Mouse (Mus musculus): ENCODE results near the gene D1Pas1.

D1Pas1 gene

GRCm38 (mm10) chr1:186967201-186967812, at the start of gene D1Pas1:
TSS of gene D1Pas1 (plus strand) at chr1:186967416.
- no peak for DNase-seq (ENCODE audit: low spot score)

- no peak for DNase-seq (ENCODE audit: low spot score)
Measured at GRCm38 (mm10) chr1:186922489-186923370, 44.5 kb upstream of the D1Pas1 start.

- DNase-seq (ENCODE audit: low spot score): no peak
Measured at GRCm38 (mm10) chr1:186924027-186924426, 43.2 kb upstream of the D1Pas1 start.

- DNase-seq (ENCODE audit: low spot score): no peak
Measured at GRCm38 (mm10) chr1:186925411-186925810, 41.8 kb upstream of the D1Pas1 start.

- no peak for DNase-seq (ENCODE audit: low spot score)
Measured at GRCm38 (mm10) chr1:186926316-186926949, 40.8 kb upstream of the D1Pas1 start.

- DNase-seq (ENCODE audit: low spot score): no peak
Measured at GRCm38 (mm10) chr1:186926950-186927316, 40.3 kb upstream of the D1Pas1 start.

- DNase-seq (ENCODE audit: low spot score): no peak
Measured at GRCm38 (mm10) chr1:186927494-186927893, 39.7 kb upstream of the D1Pas1 start.

GRCm38 (mm10) chr1:186930160-186930887, 36.9 kb upstream of the D1Pas1 start:
- no peak for DNase-seq (ENCODE audit: low spot score)

GRCm38 (mm10) chr1:186930888-186931233, 36.4 kb upstream of the D1Pas1 start:
- no peak for DNase-seq (ENCODE audit: low spot score)

GRCm38 (mm10) chr1:186934205-186934604, 33.0 kb upstream of the D1Pas1 start:
- DNase-seq (ENCODE audit: low spot score): no peak

- no peak for DNase-seq (ENCODE audit: low spot score)
Measured at GRCm38 (mm10) chr1:186952381-186952780, 14.8 kb upstream of the D1Pas1 start.

- DNase-seq (ENCODE audit: low spot score): no peak
Measured at GRCm38 (mm10) chr1:186954591-186954990, 12.6 kb upstream of the D1Pas1 start.

- no peak for DNase-seq (ENCODE audit: low spot score)
Measured at GRCm38 (mm10) chr1:186959380-186959779, 7.8 kb upstream of the D1Pas1 start.

- no peak for DNase-seq (ENCODE audit: low spot score)
Measured at GRCm38 (mm10) chr1:186964143-186964875, 2.9 kb upstream of the D1Pas1 start.

- DNase-seq (ENCODE audit: low spot score): no peak
Measured at GRCm38 (mm10) chr1:186967926-186968325, 710 bp downstream of the D1Pas1 start.

GRCm38 (mm10) chr1:186976937-186977540, 9.8 kb downstream of the D1Pas1 start:
- no peak for DNase-seq (ENCODE audit: low spot score)

- no peak for DNase-seq (ENCODE audit: low spot score)
Measured at GRCm38 (mm10) chr1:186977801-186978200, 10.6 kb downstream of the D1Pas1 start.

GRCm38 (mm10) chr1:186979465-186979864, 12.2 kb downstream of the D1Pas1 start:
- DNase-seq (ENCODE audit: low spot score): no peak

- DNase-seq (ENCODE audit: low spot score): no peak
Measured at GRCm38 (mm10) chr1:186980503-186980902, 13.3 kb downstream of the D1Pas1 start.

- DNase-seq (ENCODE audit: low spot score): no peak
Measured at GRCm38 (mm10) chr1:186985131-186985530, 17.9 kb downstream of the D1Pas1 start.

GRCm38 (mm10) chr1:186986086-186986485, 18.9 kb downstream of the D1Pas1 start:
- DNase-seq (ENCODE audit: low spot score): no peak

Data from ovary, postnatal 10 days (tissue).